Mouse (Mus musculus): ENCODE measurements around the gene Psmb5.
A peak's percentile ranks its signal among the peaks of the same experiment; 100 is the strongest.

Psmb5 gene

DNA sequence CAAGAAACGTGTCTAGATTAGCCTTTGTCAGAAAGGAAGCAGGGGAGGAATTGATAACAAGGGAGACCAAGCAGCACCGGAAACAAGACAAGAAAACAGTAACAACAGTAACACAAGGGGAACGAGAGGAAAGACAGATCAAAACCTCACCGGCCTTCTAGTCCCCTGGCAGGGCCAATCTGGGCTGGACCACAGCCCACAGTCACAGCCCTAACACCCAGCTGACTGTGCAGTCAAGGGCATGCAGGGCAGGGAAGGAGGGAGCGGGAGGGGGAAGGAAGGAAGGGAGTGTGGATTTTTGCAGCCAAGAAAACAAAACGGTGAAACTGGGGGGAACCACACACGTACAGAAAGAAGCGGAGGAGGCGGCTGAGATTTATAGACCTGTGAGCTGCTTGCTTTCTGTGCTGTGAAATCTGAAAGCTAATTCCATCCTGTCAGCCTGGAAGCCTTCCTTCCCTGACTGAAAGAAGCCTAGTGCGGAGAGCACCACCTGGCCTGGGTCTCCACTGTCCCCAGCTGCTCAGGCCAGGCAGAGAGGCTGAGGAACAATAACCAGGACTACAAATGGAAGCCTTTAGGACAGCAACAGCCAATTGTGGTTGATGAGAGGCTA is 25.4 kb downstream of the Psmb5 start:
- peak; percentile 41 to 68 for DNase-seq (ENCODE audit: low spot score in 2 of 2)

- DNase-seq (ENCODE audit: low spot score in 2 of 2) = no peak
These were observed 26.8 kb downstream of the Psmb5 start for GRCm38 (mm10) chr14:54591056-54591455.

DNA sequence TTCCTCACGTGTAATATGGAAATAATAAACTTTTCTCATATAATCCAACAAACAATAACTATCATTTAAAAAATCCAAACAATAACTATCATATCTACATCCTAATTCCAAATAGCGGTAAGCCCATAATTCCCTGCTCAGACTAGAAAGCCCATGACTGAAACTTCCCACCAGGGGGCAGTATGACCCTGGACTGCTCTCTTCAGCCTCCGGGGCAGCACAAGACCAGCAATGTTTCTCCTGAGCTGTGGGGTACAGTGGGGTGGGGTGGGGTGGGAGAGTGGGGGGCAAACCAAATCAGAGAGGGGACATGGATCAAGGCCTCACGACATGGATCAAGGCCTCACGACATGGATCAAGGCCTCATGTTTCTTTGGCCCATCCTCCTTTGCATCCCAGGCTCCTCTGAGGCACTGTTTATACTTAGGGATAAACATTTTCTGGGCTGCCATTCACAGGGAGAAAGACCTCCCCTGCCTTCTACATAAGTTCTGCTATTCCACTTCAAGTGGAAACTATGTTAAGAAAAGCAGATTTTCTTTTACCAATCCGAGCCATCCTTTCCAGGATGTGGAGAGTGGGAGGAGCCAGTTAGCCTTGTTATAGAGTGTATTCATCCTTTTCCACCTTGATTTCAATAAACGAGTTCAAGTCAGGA is 34.0 kb downstream of the Psmb5 start:
- no peak for DNase-seq (ENCODE audit: low spot score in 2 of 2)

DNA sequence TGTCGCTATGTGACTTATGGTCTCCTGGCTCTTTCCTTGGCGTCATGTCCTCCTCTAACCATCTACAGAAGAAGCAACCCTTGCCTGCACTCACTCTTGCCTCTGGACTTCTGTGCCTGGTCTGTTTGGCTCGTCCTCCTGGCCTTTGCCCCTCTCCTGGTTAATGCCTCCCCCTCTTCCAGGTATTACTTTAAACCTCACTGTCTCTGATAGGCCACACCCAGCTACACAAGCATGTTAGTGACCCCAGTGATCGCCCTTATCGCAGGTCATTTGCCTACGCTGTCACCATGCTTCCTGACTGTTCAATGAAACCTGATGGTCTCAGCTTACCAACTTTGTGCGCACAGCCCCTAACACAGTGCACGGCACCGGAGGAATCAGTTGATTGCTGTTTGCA is 35.3 kb downstream of the Psmb5 start:
- no peak for DNase-seq (ENCODE audit: low spot score in 2 of 2)

- no peak for DNase-seq (ENCODE audit: low spot score in 2 of 2)
These were observed 38.2 kb downstream of the Psmb5 start for GRCm38 (mm10) chr14:54579638-54580037.

GRCm38 (mm10) chr14:54578063-54578462 is 39.8 kb downstream of the Psmb5 start:
- DNase-seq (ENCODE audit: low spot score in 2 of 2) = no peak

- peak; percentile 52 to 53 for DNase-seq (ENCODE audit: low spot score in 2 of 2)
These were observed 40.5 kb downstream of the Psmb5 start, which contains the start of gene Ajuba for GRCm38 (mm10) chr14:54577089-54577982. Ajuba (minus strand) TSS chr14:54577558.

- DNase-seq (ENCODE audit: low spot score in 2 of 2) = no peak
These were observed 41.4 kb downstream of the Psmb5 start for GRCm38 (mm10) chr14:54576241-54577088.

GRCm38 (mm10) chr14:54575631-54576030 is 42.2 kb downstream of the Psmb5 start:
- DNase-seq (ENCODE audit: low spot score in 2 of 2) = no peak

GRCm38 (mm10) chr14:54575031-54575430 is 42.8 kb downstream of the Psmb5 start:
- DNase-seq (ENCODE audit: low spot score in 2 of 2) = no peak

- no peak for DNase-seq (ENCODE audit: low spot score in 2 of 2)
These were observed 43.6 kb downstream of the Psmb5 start for GRCm38 (mm10) chr14:54574253-54574652.

GRCm38 (mm10) chr14:54572790-54573736 is 44.8 kb downstream of the Psmb5 start:
- DNase-seq (ENCODE audit: low spot score in 2 of 2) = no peak

GRCm38 (mm10) chr14:54572122-54572521 is 45.7 kb downstream of the Psmb5 start:
- no peak for DNase-seq (ENCODE audit: low spot score in 2 of 2)

DNA sequence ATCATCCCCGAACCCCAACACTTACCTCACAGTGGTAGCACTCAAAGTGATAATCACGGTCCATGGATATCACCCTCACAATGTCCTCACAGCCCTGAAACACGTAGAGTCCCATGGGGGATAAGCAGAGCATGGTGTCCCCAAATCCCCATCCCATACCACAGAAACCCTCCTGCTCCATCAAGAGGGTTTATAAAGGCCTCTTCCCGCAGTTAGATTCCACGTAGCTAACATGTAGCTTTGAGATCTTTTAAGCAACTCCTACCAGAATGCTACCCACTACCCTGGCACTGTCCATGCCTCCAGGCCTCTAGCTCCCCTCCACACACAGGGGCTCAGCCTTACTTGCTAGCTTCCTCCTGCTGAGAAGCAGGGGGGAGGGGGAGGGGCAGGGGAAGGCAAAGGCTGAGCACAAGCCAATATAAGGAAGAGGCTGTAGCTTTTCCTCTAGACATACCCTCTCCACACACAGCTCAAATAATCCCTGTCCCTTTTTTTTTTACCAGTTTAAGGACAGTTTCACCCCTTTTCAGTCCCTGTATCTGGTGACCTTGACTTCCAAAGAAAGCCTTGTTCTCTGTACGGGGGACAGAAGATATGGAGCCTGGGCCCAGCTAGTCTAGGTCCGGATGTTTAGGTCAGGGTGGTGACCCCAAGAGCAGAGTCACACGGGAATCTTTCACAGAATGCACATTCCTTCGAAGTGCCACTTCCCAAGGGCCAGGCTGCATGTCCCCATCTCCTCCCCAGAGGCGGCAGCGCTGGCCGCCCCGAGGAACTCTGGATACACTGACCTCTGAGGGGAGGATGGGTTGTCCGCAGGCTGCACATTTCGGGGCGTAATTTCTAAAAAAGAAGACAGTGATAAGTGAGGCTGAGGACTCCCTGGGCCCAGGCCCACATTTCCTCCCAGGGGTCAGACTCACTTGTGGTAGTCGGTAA is 48.1 kb downstream of the Psmb5 start:
- no peak for DNase-seq (ENCODE audit: low spot score in 2 of 2)

GRCm38 (mm10) chr14:54568694-54569414 is 49.0 kb downstream of the Psmb5 start:
- peak in 1 of 2 experiments; percentile 44 for DNase-seq (ENCODE audit: low spot score in 2 of 2)

Measured in right cerebral cortex, postnatal 36 days (tissue).